Mouse (Mus musculus) hindbrain, embryonic 15.5 days (tissue): Measurements from ENCODE around the gene Sufu. TPM values are rescaled to one million over a fixed set of nuclear protein-coding genes. Genes with fewer than 3 reads are reported as not detected.
A peak's percentile ranks its signal among the peaks of the same experiment; 100 is the strongest.

Source experiments
- ATAC-seq: fragments of 200-750 bp; cut with Nextera tagmentation; 2 replicates; pipeline ENCODE4 v1.8.0; 2017; ENCODE audit warnings: low read depth, moderate number of reproducible peaks, moderate TSS enrichment; ENCODE audit not compliant: low FRiP score
- H3K27ac ChIP-seq: fragments of 300-500 bp; sonication (generic); replicated peaks from 2 replicates; pipeline ENCODE4 v1.5.1; 2015; ENCODE audit warnings: mild to moderate bottlenecking, inconsistent platforms
- H3K27me3 ChIP-seq: fragments of 300-500 bp; sonication (generic); 2 replicates; pipeline ENCODE4 v1.6.1; 2015; ENCODE audit warnings: control low read depth, inconsistent platforms
- H3K36me3 ChIP-seq: fragments of 300-500 bp; sonication (generic); 2 replicates; pipeline ENCODE4 v1.6.1; 2015; ENCODE audit warnings: control low read depth, inconsistent platforms
- H3K4me1 ChIP-seq: fragments of 300-500 bp; sonication (generic); replicated peaks from 2 replicates; pipeline ENCODE4 v1.6.1; 2015; ENCODE audit warnings: control low read depth, inconsistent platforms
- H3K4me2 ChIP-seq: fragments of 300-500 bp; sonication (generic); 2 replicates; pipeline ENCODE4 v1.6.1; 2015; ENCODE audit warnings: moderate library complexity, mild to moderate bottlenecking, inconsistent platforms
- H3K4me3 ChIP-seq: fragments of 300-500 bp; sonication (generic); 2 replicates; pipeline ENCODE4 v1.5.1; 2015; ENCODE audit warnings: mild to moderate bottlenecking, inconsistent platforms
- H3K9ac ChIP-seq: fragments of 300-500 bp; sonication (generic); 2 replicates; pipeline ENCODE4 v1.6.1; 2015; ENCODE audit warnings: inconsistent platforms
- H3K9me3 ChIP-seq: fragments of 300-500 bp; sonication (generic); 2 replicates; pipeline ENCODE4 v1.6.1; 2016; ENCODE audit warnings: control low read depth, inconsistent platforms
- WGBS: fragments of 180-500 bp; shearing (Covaris S2); methylation state at CpG from one replicate; pipeline ENCODE4 v1.1.7; 2015; 5-methylcytosine and 5-hydroxymethylcytosine counted together
- polyA plus RNA-seq: library from polyadenylated mRNA; unstranded; fragments of >200 nt; fragmentation: Nextera tagmentation; extraction: Ambion mirVana; gene quantifications from 2 replicates; pipeline ENCODE4 v1.2.1, GENCODE M21; 2015

The Sufu gene
- polyA plus RNA-seq, 1 experiment from 2014 or later: 24.7 TPM

- Histone ChIP-seq H3K27me3 (peaks cover under 1% of the 10 kb centered on the region; the same call in 1 of the 2 replicates), H3K36me3 (no peaks in the 10 kb centered on the region), H3K9me3 (no peaks in the 10 kb centered on the region), H3K27ac (no peak overlapping the region), H3K4me3 (no peak overlapping the region), H3K9ac (no peak overlapping the region), H3K4me2 (no peak overlapping the region), H3K4me1 (no peaks in the 10 kb centered on the region)
- WGBS: 90% methylated on average over 11 of the region's 11 CpGs
- no peak for ATAC-seq
These were observed 33.2 kb upstream of the Sufu start for GRCm38 (mm10) chr19:46363294-46364009.

- Histone ChIP-seq H3K36me3 (no peaks in the 10 kb centered on the region), H3K4me3 (no peak overlapping the region), H3K4me1 (no peaks in the 10 kb centered on the region), H3K27me3 (no peaks in the 10 kb centered on the region), H3K9me3 (no peaks in the 10 kb centered on the region), H3K9ac (no peak overlapping the region), H3K27ac (no peak overlapping the region), H3K4me2 (no peak overlapping the region)
- 92% methylated on average over 23 of the region's 23 CpGs for WGBS
- no peak for ATAC-seq
These were observed 28.7 kb upstream of the Sufu start for GRCm38 (mm10) chr19:46367798-46368590.

- no peak for ATAC-seq
- no peak overlapping the region for H3K9ac ChIP-seq
- H3K9me3 ChIP-seq: no peaks in the 10 kb centered on the region
- no peak overlapping the region for H3K4me2 ChIP-seq
- no peaks in the 10 kb centered on the region for H3K27me3 ChIP-seq
- 32% methylated on average over 4 of the region's 4 CpGs for WGBS
- no peak overlapping the region for H3K27ac ChIP-seq
- H3K4me1 ChIP-seq: 0 out of 2 replicates have a peak, but pooled peaks cover under 1% of the 10 kb centered on the region
- H3K4me3 ChIP-seq: no peak overlapping the region
- H3K36me3 ChIP-seq: no peaks in the 10 kb centered on the region
These were observed 27.5 kb upstream of the Sufu start for GRCm38 (mm10) chr19:46369204-46369603.

GRCm38 (mm10) chr19:46374477-46375088 lies 22.1 kb upstream of the Sufu start:
- H3K27me3 ChIP-seq: no peaks in the 10 kb centered on the region
- no peak overlapping the region for H3K4me2 ChIP-seq
- peak; percentile 52; the same call in 1 of the 2 replicates for ATAC-seq
- no peak overlapping the region for H3K9ac ChIP-seq
- no peak overlapping the region for H3K4me3 ChIP-seq
- 42% methylated on average over 21 of the region's 21 CpGs for WGBS
- 0 out of 2 replicates have a peak, but pooled peaks cover 5% of the 10 kb centered on the region for H3K4me1 ChIP-seq
- H3K27ac ChIP-seq: 0 out of 2 replicates have a peak overlapping the region, but pooled peaks have one; percentile 26
- peaks cover 27% of the 10 kb centered on the region for H3K36me3 ChIP-seq
- H3K9me3 ChIP-seq: no peaks in the 10 kb centered on the region

GRCm38 (mm10) chr19:46375489-46375888 lies 21.2 kb upstream of the Sufu start:
- Histone ChIP-seq H3K4me2 (no peak overlapping the region), H3K9me3 (no peaks in the 10 kb centered on the region), H3K27ac (no peak overlapping the region; the same call in 1 of the 2 replicates), H3K4me3 (no peak overlapping the region), H3K4me1 (0 out of 2 replicates have a peak, but pooled peaks cover 5% of the 10 kb centered on the region), H3K36me3 (peaks cover 34% of the 10 kb centered on the region), H3K9ac (no peak overlapping the region), H3K27me3 (no peaks in the 10 kb centered on the region)
- WGBS: 51% methylated on average over 5 of the region's 5 CpGs
- ATAC-seq: peak; percentile 53

GRCm38 (mm10) chr19:46375891-46376290 lies 20.8 kb upstream of the Sufu start:
- Histone ChIP-seq H3K4me3 (no peak overlapping the region), H3K9ac (no peak overlapping the region), H3K9me3 (no peaks in the 10 kb centered on the region), H3K4me2 (no peak overlapping the region), H3K4me1 (0 out of 2 replicates have a peak, but pooled peaks cover 5% of the 10 kb centered on the region), H3K36me3 (peaks cover 38% of the 10 kb centered on the region), H3K27me3 (no peaks in the 10 kb centered on the region), H3K27ac (no peak overlapping the region; the same call in 1 of the 2 replicates)
- WGBS: 67% methylated on average over 4 of the region's 4 CpGs
- ATAC-seq: no peak

- Histone ChIP-seq H3K27ac (no peak overlapping the region), H3K9ac (no peak overlapping the region), H3K9me3 (no peaks in the 10 kb centered on the region), H3K4me1 (no peaks in the 10 kb centered on the region), H3K27me3 (no peaks in the 10 kb centered on the region), H3K36me3 (peaks cover 87% of the 10 kb centered on the region), H3K4me2 (no peak overlapping the region), H3K4me3 (no peak overlapping the region)
- WGBS: 91% methylated on average over 9 of the region's 9 CpGs
- no peak for ATAC-seq
These were observed 14.4 kb upstream of the Sufu start for GRCm38 (mm10) chr19:46382275-46382674.

- no peak overlapping the region for H3K9ac ChIP-seq
- no peak overlapping the region for H3K27ac ChIP-seq
- no peak for ATAC-seq
- H3K4me3 ChIP-seq: no peak overlapping the region
- H3K4me2 ChIP-seq: no peak overlapping the region
- H3K27me3 ChIP-seq: no peaks in the 10 kb centered on the region
- WGBS: 87% methylated on average over 5 of the region's 5 CpGs
- peaks cover 21% of the 10 kb centered on the region for H3K36me3 ChIP-seq
- no peaks in the 10 kb centered on the region for H3K9me3 ChIP-seq
- H3K4me1 ChIP-seq: peaks cover 17% of the 10 kb centered on the region
These were observed 6.8 kb upstream of the Sufu start for GRCm38 (mm10) chr19:46389872-46390271.

- H3K4me3 ChIP-seq: no peak overlapping the region
- H3K4me1 ChIP-seq: peaks cover 25% of the 10 kb centered on the region
- no peak overlapping the region for H3K9ac ChIP-seq
- no peaks in the 10 kb centered on the region for H3K27me3 ChIP-seq
- WGBS: 38% methylated on average over 4 of the region's 4 CpGs
- ATAC-seq: no peak
- H3K27ac ChIP-seq: no peak overlapping the region
- no peak overlapping the region for H3K4me2 ChIP-seq
- H3K9me3 ChIP-seq: no peaks in the 10 kb centered on the region
- H3K36me3 ChIP-seq: peaks cover 7% of the 10 kb centered on the region
These were observed 4.7 kb upstream of the Sufu start for GRCm38 (mm10) chr19:46392018-46392417.

- WGBS: 7% methylated on average over 10 of the region's 10 CpGs
- no peak overlapping the region for H3K27ac ChIP-seq
- H3K27me3 ChIP-seq: no peaks in the 10 kb centered on the region
- H3K9ac ChIP-seq: peak overlapping the region; percentile 84
- no peak for ATAC-seq
- H3K9me3 ChIP-seq: no peaks in the 10 kb centered on the region
- peaks cover 49% of the 10 kb centered on the region for H3K4me1 ChIP-seq
- H3K4me2 ChIP-seq: peak overlapping the region; percentile 93
- H3K36me3 ChIP-seq: no peaks in the 10 kb centered on the region
- H3K4me3 ChIP-seq: peak overlapping the region; percentile 85
These were observed 2.0 kb upstream of the Sufu start for GRCm38 (mm10) chr19:46394712-46395108.

GRCm38 (mm10) chr19:46395109-46396009 lies 1.3 kb upstream of the Sufu start, which contains the start of gene Actr1a:
Gene Actr1a, minus strand, starts transcription at chr19:46395748.
- Histone ChIP-seq H3K27me3 (no peaks in the 10 kb centered on the region), H3K4me2 (peak within 1 kb of the TSS; percentile 93), H3K9me3 (no peaks in the 10 kb centered on the region), H3K4me1 (peaks cover 53% of the 10 kb centered on the region), H3K36me3 (no peaks in the 10 kb centered on the region), H3K9ac (peak within 1 kb of the TSS; percentile 84), H3K4me3 (peak within 1 kb of the TSS; percentile 85), H3K27ac (peak within 1 kb of the TSS; percentile 91)
- under 1% methylated on average over 51 of the region's 51 CpGs for WGBS
- peak; percentile 95 for ATAC-seq
